Mouse (Mus musculus) embryonic facial prominence, embryonic 12.5 days (tissue): Measurements from ENCODE around the gene E130308A19Rik. TPM values are rescaled to one million over a fixed set of nuclear protein-coding genes. Genes with fewer than 3 reads are reported as not detected.
A peak's percentile ranks its signal among the peaks of the same experiment; 100 is the strongest.

Experiments used
- ATAC-seq: fragments of 200-750 bp; cut with Nextera tagmentation; 2 replicates; pipeline ENCODE4 v1.8.0; 2017; ENCODE audit not compliant: insufficient number of reproducible peaks, insufficient read depth, low FRiP score, low TSS enrichment
- H3K27ac ChIP-seq: fragments of 300-500 bp; sonication (generic); 2 replicates; pipeline ENCODE4 v1.5.1; 2016; ENCODE audit warnings: mild to moderate bottlenecking
- H3K27me3 ChIP-seq: fragments of 300-500 bp; sonication (generic); 2 replicates; pipeline ENCODE4 v1.6.1; 2016; ENCODE audit warnings: mild to moderate bottlenecking, moderate library complexity
- H3K36me3 ChIP-seq: fragments of 300-500 bp; sonication (generic); 2 replicates; pipeline ENCODE4 v1.6.1; 2016; ENCODE audit warnings: mild to moderate bottlenecking
- H3K4me1 ChIP-seq: fragments of 300-500 bp; sonication (generic); 2 replicates; pipeline ENCODE4 v1.6.1; 2016
- H3K4me2 ChIP-seq: fragments of 300-500 bp; sonication (generic); replicated peaks from 2 replicates; pipeline ENCODE4 v1.6.1; 2016; ENCODE audit warnings: mild to moderate bottlenecking, moderate library complexity
- H3K4me3 ChIP-seq: fragments of 300-500 bp; sonication (generic); 2 replicates; pipeline ENCODE4 v1.5.1; 2016; ENCODE audit warnings: mild to moderate bottlenecking
- H3K9ac ChIP-seq: fragments of 300-500 bp; sonication (generic); 2 replicates; pipeline ENCODE4 v1.6.1; 2016; ENCODE audit warnings: mild to moderate bottlenecking, moderate library complexity
- H3K9me3 ChIP-seq: fragments of 300-500 bp; sonication (generic); 2 replicates; pipeline ENCODE4 v1.6.1; 2016; ENCODE audit warnings: mild to moderate bottlenecking, moderate library complexity
- WGBS: fragments of 180-500 bp; shearing (Covaris S2); methylation state at CpG from one replicate; pipeline ENCODE4 v1.1.7; 2016; 5-methylcytosine and 5-hydroxymethylcytosine counted together
- polyA plus RNA-seq: library from polyadenylated mRNA; unstranded; fragments of >200 nt; fragmentation: Nextera tagmentation; extraction: Ambion mirVana; gene quantifications from 2 replicates; pipeline ENCODE4 v1.2.1, GENCODE M21; 2016

The E130308A19Rik gene
- polyA plus RNA-seq, 1 experiment from 2014 or later: 40.3 TPM

GRCm38 (mm10) chr4:59604892-59605291 is 21.1 kb upstream of the E130308A19Rik start:
- H3K4me1 ChIP-seq: no peaks in the 10 kb centered on the region
- no peak overlapping the region for H3K4me3 ChIP-seq
- no peak overlapping the region for H3K4me2 ChIP-seq
- no peak overlapping the region for H3K27ac ChIP-seq
- no peak overlapping the region for H3K9ac ChIP-seq
- no peaks in the 10 kb centered on the region for H3K36me3 ChIP-seq
- WGBS: 65% methylated on average over 3 of the region's 3 CpGs
- no peak for ATAC-seq
- H3K9me3 ChIP-seq: no peaks in the 10 kb centered on the region
- H3K27me3 ChIP-seq: no peaks in the 10 kb centered on the region

DNA sequence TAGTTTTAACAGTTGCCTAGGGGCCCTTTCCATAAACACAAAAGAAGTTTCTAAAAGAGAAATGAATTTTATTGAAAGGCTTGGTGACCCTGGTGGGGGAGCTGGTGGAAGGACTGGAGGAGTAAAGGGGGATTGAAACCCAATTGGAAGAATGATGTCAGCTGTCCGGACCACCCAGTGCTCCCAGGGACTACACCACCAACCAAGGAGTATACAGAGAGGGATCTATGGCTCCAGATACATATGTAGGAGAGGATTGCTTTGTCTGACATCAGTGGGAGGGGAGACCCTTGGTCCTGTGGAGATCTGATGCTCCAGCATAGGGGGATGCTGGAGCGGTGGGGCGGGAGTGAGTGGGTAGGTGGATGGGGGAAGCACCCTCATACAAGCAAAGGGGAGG is 20.5 kb upstream of the E130308A19Rik start:
- H3K27me3 ChIP-seq: no peaks in the 10 kb centered on the region
- no peaks in the 10 kb centered on the region for H3K4me1 ChIP-seq
- 93% methylated on average over 3 of the region's 3 CpGs for WGBS
- H3K9me3 ChIP-seq: no peaks in the 10 kb centered on the region
- H3K27ac ChIP-seq: no peak overlapping the region
- no peak overlapping the region for H3K9ac ChIP-seq
- H3K4me2 ChIP-seq: no peak overlapping the region
- no peak overlapping the region for H3K4me3 ChIP-seq
- no peak for ATAC-seq
- 0 out of 2 replicates have a peak, but pooled peaks cover 2% of the 10 kb centered on the region for H3K36me3 ChIP-seq

DNA sequence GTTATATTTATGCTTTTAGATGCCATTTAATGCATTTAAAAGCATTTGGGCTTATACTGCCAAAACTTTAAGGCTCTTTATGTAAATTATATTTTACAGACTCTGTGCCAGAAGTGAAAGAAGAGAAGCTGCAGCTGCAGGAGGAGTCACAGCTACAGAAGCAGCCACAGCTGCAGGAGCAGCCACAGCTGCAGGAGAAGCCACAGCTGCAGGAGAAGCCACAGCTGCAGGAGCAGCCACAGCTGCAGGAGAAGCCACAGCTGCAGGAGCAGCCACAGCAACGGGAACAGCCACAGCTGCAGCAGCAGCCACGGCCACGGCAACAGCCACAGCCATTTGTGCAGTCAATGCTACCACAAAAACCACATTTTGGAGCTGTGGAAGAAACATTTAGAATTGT is 15.6 kb upstream of the E130308A19Rik start:
- H3K9me3 ChIP-seq: no peaks in the 10 kb centered on the region
- WGBS: 83% methylated on average over 3 of the region's 3 CpGs
- no peak overlapping the region for H3K9ac ChIP-seq
- H3K4me3 ChIP-seq: no peak overlapping the region
- H3K27me3 ChIP-seq: no peaks in the 10 kb centered on the region
- no peak for ATAC-seq
- no peak overlapping the region for H3K4me2 ChIP-seq
- H3K36me3 ChIP-seq: 0 out of 2 replicates have a peak, but pooled peaks cover 3% of the 10 kb centered on the region
- H3K4me1 ChIP-seq: no peaks in the 10 kb centered on the region
- H3K27ac ChIP-seq: no peak overlapping the region

GRCm38 (mm10) chr4:59614986-59615385 is 11.0 kb upstream of the E130308A19Rik start:
- WGBS: 39% methylated on average over 1 of the region's 1 CpGs
- H3K36me3 ChIP-seq: 0 out of 2 replicates have a peak, but pooled peaks cover 3% of the 10 kb centered on the region

GRCm38 (mm10) chr4:59619611-59620245 is 6.3 kb upstream of the E130308A19Rik start:
- Histone ChIP-seq H3K36me3 (no peaks in the 10 kb centered on the region), H3K9me3 (no peaks in the 10 kb centered on the region), H3K4me2 (no peak overlapping the region), H3K27me3 (no peaks in the 10 kb centered on the region), H3K27ac (no peak overlapping the region), H3K4me3 (no peak overlapping the region), H3K4me1 (no peaks in the 10 kb centered on the region), H3K9ac (no peak overlapping the region)
- WGBS: 89% methylated on average over 5 of the region's 5 CpGs
- no peak for ATAC-seq

More at GRCm38 (mm10) chr4:59614986-59615385, 11.0 kb upstream of the E130308A19Rik start:
- H3K27ac ChIP-seq: no peak overlapping the region
- H3K4me2 ChIP-seq: no peak overlapping the region
- H3K27me3 ChIP-seq: no peaks in the 10 kb centered on the region
- no peak for ATAC-seq
- H3K9me3 ChIP-seq: no peaks in the 10 kb centered on the region
- H3K4me3 ChIP-seq: no peak overlapping the region
- H3K9ac ChIP-seq: no peak overlapping the region
- H3K4me1 ChIP-seq: no peaks in the 10 kb centered on the region

DNA sequence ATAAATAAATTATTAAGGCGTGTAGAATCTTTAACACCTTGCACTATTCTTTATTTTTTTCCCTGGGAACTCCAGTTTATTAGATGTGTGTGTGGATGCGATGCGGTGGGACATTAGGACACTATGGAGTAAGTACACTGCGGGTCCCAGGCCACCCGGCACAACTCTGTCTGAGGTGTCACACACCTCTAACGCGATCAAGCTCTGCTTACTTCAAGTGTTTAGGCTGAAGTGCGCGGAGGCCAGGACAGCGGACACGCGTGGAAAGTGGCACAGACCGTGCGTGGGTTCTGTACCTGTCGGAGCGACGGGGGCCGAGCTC is 374 bp upstream of the E130308A19Rik start:
- Histone ChIP-seq H3K9ac (peak overlapping the region; percentile 85), H3K27me3 (no peaks in the 10 kb centered on the region), H3K4me3 (peak overlapping the region; percentile 98), H3K9me3 (no peaks in the 10 kb centered on the region), H3K4me2 (peak overlapping the region; percentile 84), H3K36me3 (no peaks in the 10 kb centered on the region), H3K4me1 (peaks cover 14% of the 10 kb centered on the region), H3K27ac (peak overlapping the region; percentile 86)
- 5% methylated on average over 18 of the region's 18 CpGs for WGBS
- ATAC-seq: peak; percentile 78; the same call in 1 of the 2 replicates

DNA sequence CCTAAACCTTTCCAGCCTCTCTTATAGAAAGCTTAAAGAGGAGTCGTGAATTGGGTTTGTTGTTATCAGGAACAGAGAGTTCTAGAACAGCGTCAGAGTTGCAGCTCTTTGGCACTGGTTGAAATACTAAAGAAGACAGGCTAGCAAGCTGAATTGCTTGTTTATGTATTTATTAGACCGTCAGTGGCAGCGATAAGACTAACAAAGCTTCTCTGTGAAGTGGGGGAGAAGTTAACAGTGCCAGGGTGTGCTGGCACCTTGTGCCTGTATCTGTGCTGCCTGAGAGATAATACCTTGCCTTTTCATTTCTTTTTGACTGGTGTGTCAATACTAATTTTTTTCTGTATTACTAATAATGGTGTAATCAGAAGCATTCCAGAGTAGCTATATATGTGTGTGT is 2.2 kb downstream of the E130308A19Rik start:
- Histone ChIP-seq H3K4me1 (peaks cover 14% of the 10 kb centered on the region), H3K9me3 (no peaks in the 10 kb centered on the region), H3K27me3 (no peaks in the 10 kb centered on the region), H3K4me3 (no peak overlapping the region), H3K4me2 (no peak overlapping the region), H3K27ac (no peak overlapping the region), H3K9ac (no peak overlapping the region), H3K36me3 (no peaks in the 10 kb centered on the region)
- ATAC-seq: no peak
- 64% methylated on average over 4 of the region's 4 CpGs for WGBS

DNA sequence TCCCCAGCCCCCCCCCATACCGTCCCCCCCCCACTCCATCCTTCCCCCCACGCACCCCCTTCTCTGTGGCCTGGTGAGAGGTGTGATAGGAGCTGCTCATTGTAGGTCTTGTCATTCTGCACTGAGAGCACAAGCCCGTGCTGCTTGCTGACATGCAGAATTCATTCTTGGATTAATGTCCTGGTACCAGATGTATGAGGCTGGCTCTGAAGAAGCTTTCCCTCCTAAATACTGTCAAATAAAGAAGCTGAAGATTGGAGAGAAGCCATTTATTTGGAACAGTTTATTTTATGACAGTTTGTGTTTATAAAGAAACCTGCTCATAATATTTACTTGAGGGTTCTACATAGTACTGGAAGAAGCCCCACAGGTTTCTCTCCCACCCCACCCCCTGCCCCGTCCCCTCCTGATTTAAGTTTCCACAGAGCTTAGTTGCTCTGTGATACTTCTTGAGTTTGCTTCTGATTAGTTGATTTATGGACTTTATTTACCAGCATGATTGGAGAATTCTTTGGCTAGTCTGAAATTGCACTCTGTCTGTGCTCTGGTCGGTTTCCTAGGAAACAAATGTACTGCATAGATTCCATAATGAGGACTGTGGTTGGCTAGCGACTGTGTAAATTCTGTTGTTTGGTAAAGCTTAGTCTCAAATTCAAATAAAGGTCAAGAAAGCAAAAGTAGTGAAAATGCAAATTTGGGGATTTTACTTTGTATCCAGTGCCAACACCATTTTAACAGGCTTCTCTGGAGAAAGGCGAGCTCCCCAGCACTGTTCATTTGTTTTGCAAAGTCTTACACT is 3.3 kb downstream of the E130308A19Rik start:
- 0 out of 2 replicates have a peak overlapping the region, but pooled peaks have one; percentile 3 for H3K27ac ChIP-seq
- no peaks in the 10 kb centered on the region for H3K36me3 ChIP-seq
- ATAC-seq: no peak
- H3K27me3 ChIP-seq: no peaks in the 10 kb centered on the region
- WGBS: 37% methylated on average over 7 of the region's 7 CpGs
- peaks cover 14% of the 10 kb centered on the region for H3K4me1 ChIP-seq
- no peaks in the 10 kb centered on the region for H3K9me3 ChIP-seq
- no peak overlapping the region; the same call in 1 of the 2 replicates for H3K4me2 ChIP-seq
- no peak overlapping the region; the same call in 1 of the 2 replicates for H3K9ac ChIP-seq
- no peak overlapping the region for H3K4me3 ChIP-seq

DNA sequence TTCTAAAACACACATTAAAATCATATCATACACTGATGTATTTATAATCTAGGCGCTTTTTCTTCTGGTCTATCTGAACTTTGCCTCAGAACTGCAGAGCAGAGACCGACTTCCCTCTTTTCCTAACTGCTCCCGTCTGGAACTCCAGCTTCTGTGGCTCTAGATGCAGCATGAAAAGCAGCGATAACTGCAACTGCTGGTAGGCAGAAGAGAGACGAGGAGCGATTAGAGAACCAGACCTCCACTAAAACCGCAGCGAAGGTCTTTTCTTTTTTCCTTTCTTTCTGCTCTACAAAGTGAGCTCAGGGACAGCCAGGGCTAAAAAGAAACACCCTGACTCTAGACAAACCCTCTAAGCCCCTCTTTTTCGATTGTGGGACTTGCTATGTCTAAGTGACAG is 4.1 kb downstream of the E130308A19Rik start:
- Histone ChIP-seq H3K4me1 (peaks cover 14% of the 10 kb centered on the region), H3K9ac (no peak overlapping the region), H3K4me2 (no peak overlapping the region), H3K4me3 (no peak overlapping the region), H3K27me3 (no peaks in the 10 kb centered on the region), H3K27ac (no peak overlapping the region), H3K9me3 (no peaks in the 10 kb centered on the region), H3K36me3 (no peaks in the 10 kb centered on the region)
- 69% methylated on average over 9 of the region's 9 CpGs for WGBS
- no peak for ATAC-seq

GRCm38 (mm10) chr4:59634532-59634931 is 8.5 kb downstream of the E130308A19Rik start:
- Histone ChIP-seq H3K27ac (no peak overlapping the region), H3K9ac (no peak overlapping the region), H3K4me2 (no peak overlapping the region), H3K27me3 (no peaks in the 10 kb centered on the region), H3K4me1 (peaks cover 2% of the 10 kb centered on the region; the same call in 1 of the 2 replicates), H3K4me3 (no peak overlapping the region), H3K36me3 (no peaks in the 10 kb centered on the region), H3K9me3 (no peaks in the 10 kb centered on the region)
- ATAC-seq: no peak
- WGBS: 82% methylated on average over 1 of the region's 1 CpGs

GRCm38 (mm10) chr4:59639163-59639562 is 13.2 kb downstream of the E130308A19Rik start:
- H3K9ac ChIP-seq: no peak overlapping the region
- no peak for ATAC-seq
- H3K27ac ChIP-seq: no peak overlapping the region
- no peak overlapping the region for H3K4me2 ChIP-seq
- H3K36me3 ChIP-seq: no peaks in the 10 kb centered on the region
- H3K27me3 ChIP-seq: no peaks in the 10 kb centered on the region
- H3K4me3 ChIP-seq: no peak overlapping the region
- H3K9me3 ChIP-seq: no peaks in the 10 kb centered on the region
- no peaks in the 10 kb centered on the region for H3K4me1 ChIP-seq

GRCm38 (mm10) chr4:59640720-59641119 is 14.7 kb downstream of the E130308A19Rik start:
- no peak overlapping the region for H3K4me3 ChIP-seq
- no peaks in the 10 kb centered on the region for H3K36me3 ChIP-seq
- no peak overlapping the region for H3K9ac ChIP-seq
- no peaks in the 10 kb centered on the region for H3K4me1 ChIP-seq
- no peaks in the 10 kb centered on the region for H3K27me3 ChIP-seq
- WGBS: 97% methylated on average over 2 of the region's 2 CpGs
- no peak overlapping the region for H3K27ac ChIP-seq
- no peak for ATAC-seq
- H3K4me2 ChIP-seq: no peak overlapping the region
- no peaks in the 10 kb centered on the region for H3K9me3 ChIP-seq
